Mouse (Mus musculus): Measurements from ENCODE around the gene Dbndd1.
"Not testable (repeated sequence)": the region's sequence is repeated elsewhere in the genome, so short reads cannot be mapped to it uniquely, and the experiment has no call there.

DNA sequence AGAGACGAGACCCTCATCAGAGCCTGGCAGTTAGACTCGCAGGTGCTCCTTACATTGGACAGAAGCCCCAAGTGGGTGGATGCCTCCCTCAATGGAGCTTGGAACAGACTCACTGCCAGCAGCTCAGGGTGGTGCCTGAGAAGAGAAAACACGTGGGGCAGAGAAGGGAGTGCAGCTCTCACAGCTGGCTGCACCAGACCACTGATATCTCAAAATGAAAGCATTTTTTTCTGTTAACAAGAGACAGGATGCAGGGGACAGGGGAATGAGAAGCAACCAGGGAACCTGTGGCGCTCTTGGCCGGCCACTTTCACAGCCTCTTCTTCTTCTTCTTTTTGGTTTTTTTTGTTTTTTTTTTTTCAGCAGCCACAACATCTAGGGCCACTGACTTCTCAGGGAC is 40.7 kb downstream of the Dbndd1 start:
- TF ChIP-seq CTCF (IDR thresholded peaks at IDR 0.05; ENCODE audit: low read depth, low read length); POLR2A (IDR thresholded peaks at IDR 0.05; ENCODE audit: insufficient read depth, low read length): not testable (repeated sequence)
